Mouse (Mus musculus): Measurements from ENCODE around the gene Pgf. TPM values are rescaled to one million over a fixed set of nuclear protein-coding genes. Genes with fewer than 3 reads are reported as not detected.

Gene Pgf
- polyA plus RNA-seq, 1 experiment from 2014 or later, result 8.9 TPM

- Histone ChIP-seq H3K4me1 (replicated peaks) (peaks cover 18% of the 10 kb centered on the region), H3K27me3 (no peaks in the 10 kb centered on the region), H3K27ac (replicated peaks) (peak overlapping the region; percentile 30; the same call in 1 of the 2 replicates), H3K4me2 (peak overlapping the region; percentile 19; the same call in 1 of the 2 replicates), H3K9me3 (no peaks in the 10 kb centered on the region), H3K9ac (no peak overlapping the region), H3K36me3 (no peaks in the 10 kb centered on the region), H3K4me3 (no peak overlapping the region)
- peak; percentile 75 for ATAC-seq (ENCODE audit: low FRiP score, low read depth)
- WGBS, result 21% methylated on average over 24 of the region's 24 CpGs
Observed at GRCm38 (mm10) chr12:85200929-85201829, 23.6 kb upstream of the Pgf start.

- Histone ChIP-seq H3K9me3 (no peaks in the 10 kb centered on the region), H3K27me3 (no peaks in the 10 kb centered on the region), H3K27ac (replicated peaks) (no peak overlapping the region), H3K4me1 (replicated peaks) (peaks cover 26% of the 10 kb centered on the region), H3K36me3 (no peaks in the 10 kb centered on the region), H3K9ac (no peak overlapping the region), H3K4me3 (no peak overlapping the region), H3K4me2 (no peak overlapping the region)
- 100% methylated on average over 1 of the region's 1 CpGs for WGBS
- no peak for ATAC-seq (ENCODE audit: low FRiP score, low read depth)
Observed at GRCm38 (mm10) chr12:85199954-85200353, 22.4 kb upstream of the Pgf start.

DNA sequence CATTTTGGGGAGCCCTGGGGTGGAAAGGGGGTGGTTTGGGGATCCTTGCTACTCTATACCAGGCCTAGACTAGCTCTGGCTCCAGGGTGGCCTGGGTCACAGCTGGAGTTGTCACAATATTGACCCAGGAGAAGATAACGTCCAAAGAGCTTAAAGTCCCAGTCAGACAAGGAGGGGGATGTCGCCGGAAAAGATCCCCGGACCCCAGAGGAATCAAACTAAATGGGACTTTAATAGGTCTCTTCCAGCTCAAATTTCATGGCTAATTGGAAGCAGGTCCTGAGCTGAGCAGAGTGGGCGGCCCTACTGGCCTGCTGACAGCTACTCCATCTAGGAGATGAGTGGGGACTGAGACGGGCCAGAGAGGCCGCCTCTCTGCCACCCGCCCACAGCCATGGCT is 20.3 kb upstream of the Pgf start:
- no peak overlapping the region for H3K27ac ChIP-seq (replicated peaks)
- no peak overlapping the region for H3K4me2 ChIP-seq
- H3K36me3 ChIP-seq, result no peaks in the 10 kb centered on the region
- peaks cover 41% of the 10 kb centered on the region for H3K4me1 ChIP-seq (replicated peaks)
- no peaks in the 10 kb centered on the region for H3K27me3 ChIP-seq
- ATAC-seq (ENCODE audit: low FRiP score, low read depth), result no peak
- H3K4me3 ChIP-seq, result no peak overlapping the region
- H3K9me3 ChIP-seq, result no peaks in the 10 kb centered on the region
- 36% methylated on average over 8 of the region's 8 CpGs for WGBS
- no peak overlapping the region for H3K9ac ChIP-seq

DNA sequence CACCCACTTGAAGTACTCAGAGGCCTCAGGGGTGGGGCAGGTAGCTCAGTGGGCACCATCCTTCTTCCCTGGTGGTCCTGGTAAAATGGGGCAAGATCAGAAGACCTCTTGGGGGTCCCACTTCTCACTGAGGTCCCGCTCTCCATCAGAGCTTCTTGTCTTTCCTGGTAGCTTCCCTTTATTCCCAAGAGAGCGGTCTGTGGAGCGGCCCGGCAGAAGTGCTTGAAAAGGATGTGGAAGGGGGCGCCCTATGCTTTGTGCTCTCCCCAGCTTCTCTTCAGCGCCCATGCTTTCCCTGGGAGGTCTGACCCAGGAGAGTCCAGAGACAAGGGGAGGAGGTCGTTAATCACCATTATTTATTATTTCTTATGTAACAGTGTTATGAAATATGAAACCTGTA is 19.8 kb upstream of the Pgf start:
- H3K9ac ChIP-seq, result no peak overlapping the region
- ATAC-seq (ENCODE audit: low FRiP score, low read depth), result no peak
- no peaks in the 10 kb centered on the region for H3K27me3 ChIP-seq
- no peak overlapping the region for H3K4me2 ChIP-seq
- H3K4me3 ChIP-seq, result no peak overlapping the region
- no peak overlapping the region for H3K27ac ChIP-seq (replicated peaks)
- H3K36me3 ChIP-seq, result no peaks in the 10 kb centered on the region
- H3K4me1 ChIP-seq (replicated peaks), result peaks cover 46% of the 10 kb centered on the region
- 78% methylated on average over 7 of the region's 7 CpGs for WGBS
- H3K9me3 ChIP-seq, result no peaks in the 10 kb centered on the region

DNA sequence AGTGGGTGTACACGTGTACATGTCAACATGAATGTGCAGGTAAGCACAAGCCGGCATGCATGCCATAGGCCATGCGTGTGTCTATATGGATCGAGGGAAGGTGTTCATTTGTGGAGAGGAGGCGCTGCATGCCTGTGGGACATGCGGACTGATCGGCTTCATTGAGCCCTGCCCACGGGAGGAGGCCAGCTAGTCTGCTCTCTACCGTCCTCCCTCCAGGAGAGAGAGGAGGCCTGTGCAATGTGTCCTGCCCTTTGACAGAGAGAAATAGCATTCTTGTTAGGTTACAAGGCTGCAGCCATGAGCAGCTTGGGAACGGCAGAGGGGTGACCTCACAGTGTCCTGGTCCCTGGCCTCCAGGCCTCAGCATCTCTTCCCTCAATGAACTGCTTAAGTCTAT is 18.6 kb upstream of the Pgf start:
- Histone ChIP-seq H3K36me3 (no peaks in the 10 kb centered on the region), H3K4me2 (no peak overlapping the region), H3K9ac (no peak overlapping the region), H3K4me1 (replicated peaks) (peaks cover 39% of the 10 kb centered on the region), H3K4me3 (no peak overlapping the region), H3K27me3 (no peaks in the 10 kb centered on the region), H3K9me3 (no peaks in the 10 kb centered on the region), H3K27ac (replicated peaks) (no peak overlapping the region)
- no peak for ATAC-seq (ENCODE audit: low FRiP score, low read depth)
- WGBS, result 89% methylated on average over 10 of the region's 10 CpGs

DNA sequence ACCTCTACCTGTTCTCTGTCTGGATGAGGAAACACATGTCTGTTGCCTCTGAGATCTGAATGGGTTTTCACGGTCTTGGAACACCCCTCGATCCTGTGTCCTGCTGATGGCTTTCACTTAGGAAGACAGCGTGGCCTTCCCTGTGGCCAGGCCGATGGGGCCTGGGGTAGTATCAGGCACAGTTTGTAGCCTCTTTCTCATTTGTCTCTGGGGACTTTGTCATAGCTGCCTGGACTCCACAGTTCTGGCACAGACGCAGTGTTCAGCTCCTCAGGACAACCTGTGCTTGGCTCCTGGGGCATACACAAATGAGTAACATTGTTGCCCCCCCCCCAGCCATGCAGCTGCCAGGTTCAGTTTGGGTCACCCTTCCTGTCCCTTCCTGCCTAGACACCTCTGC is 17.5 kb upstream of the Pgf start:
- WGBS, result 59% methylated on average over 5 of the region's 5 CpGs
- Histone ChIP-seq H3K4me2 (no peak overlapping the region), H3K4me3 (no peak overlapping the region), H3K4me1 (replicated peaks) (peaks cover 31% of the 10 kb centered on the region), H3K36me3 (no peaks in the 10 kb centered on the region), H3K9ac (no peak overlapping the region), H3K27me3 (no peaks in the 10 kb centered on the region), H3K27ac (replicated peaks) (no peak overlapping the region), H3K9me3 (no peaks in the 10 kb centered on the region)
- peak; percentile 13; the same call in 1 of the 2 replicates for ATAC-seq (ENCODE audit: low FRiP score, low read depth)

- H3K36me3 ChIP-seq, result no peaks in the 10 kb centered on the region
- no peaks in the 10 kb centered on the region for H3K27me3 ChIP-seq
- H3K4me1 ChIP-seq (replicated peaks), result peaks cover 31% of the 10 kb centered on the region
- peak overlapping the region; percentile 31 for H3K27ac ChIP-seq (replicated peaks)
- no peak overlapping the region for H3K9ac ChIP-seq
- no peak overlapping the region for H3K4me3 ChIP-seq
- 34% methylated on average over 4 of the region's 4 CpGs for WGBS
- no peak overlapping the region for H3K4me2 ChIP-seq
- H3K9me3 ChIP-seq, result no peaks in the 10 kb centered on the region
- ATAC-seq (ENCODE audit: low FRiP score, low read depth), result peak; percentile 77
Observed at GRCm38 (mm10) chr12:85194623-85195018, 17.0 kb upstream of the Pgf start.

DNA sequence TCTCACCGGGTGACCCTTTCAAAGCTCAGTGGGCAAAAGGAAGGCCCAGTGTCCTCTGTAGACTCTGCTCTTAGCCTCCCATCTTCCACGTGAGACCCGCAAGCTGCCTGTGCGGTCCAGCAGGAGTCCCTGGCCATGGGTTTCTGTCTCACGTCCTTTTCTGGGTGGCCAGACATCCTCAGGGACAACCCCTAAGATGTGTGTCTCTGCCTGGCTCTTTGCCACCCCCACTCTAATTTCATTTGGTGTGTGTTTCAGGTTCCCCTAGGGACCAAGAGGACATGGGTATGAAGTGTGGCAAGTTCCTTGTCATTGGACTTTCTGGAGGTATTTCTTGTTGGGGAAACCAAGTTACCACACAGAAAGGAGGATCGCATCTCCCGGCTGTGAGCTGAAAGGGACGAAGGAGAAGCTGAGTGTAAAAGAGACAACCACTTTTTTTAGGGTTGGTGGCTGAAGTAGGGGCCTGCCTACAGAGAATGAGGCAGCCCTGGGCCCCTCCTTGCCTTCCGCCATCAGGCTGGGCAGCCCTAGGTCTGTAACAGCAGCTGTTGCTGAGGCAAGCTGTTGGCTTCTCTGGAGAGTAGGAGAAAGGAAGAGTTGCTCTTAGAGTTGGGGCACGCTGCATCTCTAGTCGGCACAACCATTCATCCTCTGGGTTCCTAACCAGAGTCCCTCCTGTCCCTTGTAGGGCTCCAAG is 16.5 kb upstream of the Pgf start:
- Histone ChIP-seq H3K9me3 (no peaks in the 10 kb centered on the region), H3K27ac (replicated peaks) (peak overlapping the region; percentile 31), H3K4me2 (no peak overlapping the region), H3K4me1 (replicated peaks) (peaks cover 31% of the 10 kb centered on the region), H3K36me3 (no peaks in the 10 kb centered on the region), H3K27me3 (no peaks in the 10 kb centered on the region), H3K4me3 (no peak overlapping the region), H3K9ac (no peak overlapping the region)
- 84% methylated on average over 11 of the region's 11 CpGs for WGBS
- ATAC-seq (ENCODE audit: low FRiP score, low read depth), result no peak; the same call in none of the 2 replicates

GRCm38 (mm10) chr12:85193146-85193545 is 15.6 kb upstream of the Pgf start:
- Histone ChIP-seq H3K9me3 (no peaks in the 10 kb centered on the region), H3K4me2 (no peak overlapping the region), H3K36me3 (no peaks in the 10 kb centered on the region), H3K27ac (replicated peaks) (no peak overlapping the region), H3K9ac (no peak overlapping the region), H3K4me1 (replicated peaks) (peaks cover 31% of the 10 kb centered on the region), H3K27me3 (no peaks in the 10 kb centered on the region), H3K4me3 (no peak overlapping the region)
- WGBS, result 81% methylated on average over 10 of the region's 10 CpGs
- no peak for ATAC-seq (ENCODE audit: low FRiP score, low read depth)

DNA sequence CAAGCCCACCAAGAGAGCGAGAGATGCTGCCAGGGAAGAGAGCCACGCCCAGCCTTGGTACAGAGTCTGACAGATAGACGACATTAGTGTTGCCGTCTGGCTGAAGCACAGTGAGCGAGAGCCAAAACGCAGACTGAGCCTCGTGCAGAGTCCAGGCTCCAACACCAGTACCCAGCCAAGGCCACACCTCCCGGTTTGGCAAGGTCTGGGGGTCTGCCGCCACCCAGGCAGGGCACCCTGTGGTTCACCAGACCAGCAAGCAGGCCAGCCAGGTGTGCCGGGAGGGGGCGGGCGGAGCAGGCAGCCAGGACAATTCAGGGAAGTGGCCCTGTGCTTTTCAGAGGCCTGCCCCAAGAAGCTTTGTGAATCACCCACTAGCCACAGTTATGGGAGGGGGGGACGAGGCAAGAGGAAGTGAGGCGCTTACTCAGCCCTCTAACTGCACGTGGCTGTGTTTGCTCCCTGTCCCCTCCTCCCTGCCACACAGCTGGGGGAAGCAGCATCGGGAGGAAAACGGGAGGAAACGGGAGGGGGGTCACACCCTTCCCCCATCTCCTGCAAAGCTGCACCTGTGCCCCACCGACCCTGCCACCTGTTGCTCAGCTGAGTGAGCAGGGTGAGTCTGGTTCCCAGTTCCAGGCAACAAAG is 15.0 kb upstream of the Pgf start:
- 31% methylated on average over 19 of the region's 19 CpGs for WGBS
- H3K4me1 ChIP-seq (replicated peaks), result peaks cover 31% of the 10 kb centered on the region
- no peaks in the 10 kb centered on the region for H3K9me3 ChIP-seq
- H3K36me3 ChIP-seq, result no peaks in the 10 kb centered on the region
- H3K9ac ChIP-seq, result no peak overlapping the region
- no peaks in the 10 kb centered on the region for H3K27me3 ChIP-seq
- H3K4me3 ChIP-seq, result no peak overlapping the region
- H3K27ac ChIP-seq (replicated peaks), result no peak overlapping the region
- ATAC-seq (ENCODE audit: low FRiP score, low read depth), result no peak
- 0 out of 2 replicates have a peak overlapping the region, but pooled peaks have one; percentile 5 for H3K4me2 ChIP-seq

DNA sequence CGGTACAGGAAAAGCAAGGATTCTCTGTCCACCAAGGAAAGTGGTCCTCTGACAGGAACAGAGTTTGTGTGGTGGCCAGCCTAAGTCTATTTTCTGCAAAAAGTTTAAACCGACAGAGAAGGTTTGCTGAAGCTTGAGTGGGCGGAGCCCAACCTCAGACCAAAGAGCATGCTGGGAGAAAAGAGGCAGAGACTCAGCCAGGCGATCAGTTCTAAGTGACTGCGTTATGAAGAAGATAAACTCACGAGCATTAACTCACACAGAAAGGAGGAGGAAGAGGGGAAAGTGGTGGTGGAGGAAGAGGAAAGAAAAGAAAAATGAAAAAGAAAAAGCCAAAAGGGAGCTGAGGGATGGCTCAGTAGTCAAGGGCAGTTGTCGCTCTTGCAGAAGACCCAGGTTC is 12.7 kb upstream of the Pgf start:
- Histone ChIP-seq H3K4me2 (no peak overlapping the region), H3K4me1 (replicated peaks) (peaks cover 25% of the 10 kb centered on the region), H3K4me3 (no peak overlapping the region), H3K27me3 (no peaks in the 10 kb centered on the region), H3K36me3 (no peaks in the 10 kb centered on the region), H3K27ac (replicated peaks) (no peak overlapping the region), H3K9ac (no peak overlapping the region), H3K9me3 (no peaks in the 10 kb centered on the region)
- ATAC-seq (ENCODE audit: low FRiP score, low read depth), result no peak
- WGBS, result 75% methylated on average over 7 of the region's 7 CpGs

DNA sequence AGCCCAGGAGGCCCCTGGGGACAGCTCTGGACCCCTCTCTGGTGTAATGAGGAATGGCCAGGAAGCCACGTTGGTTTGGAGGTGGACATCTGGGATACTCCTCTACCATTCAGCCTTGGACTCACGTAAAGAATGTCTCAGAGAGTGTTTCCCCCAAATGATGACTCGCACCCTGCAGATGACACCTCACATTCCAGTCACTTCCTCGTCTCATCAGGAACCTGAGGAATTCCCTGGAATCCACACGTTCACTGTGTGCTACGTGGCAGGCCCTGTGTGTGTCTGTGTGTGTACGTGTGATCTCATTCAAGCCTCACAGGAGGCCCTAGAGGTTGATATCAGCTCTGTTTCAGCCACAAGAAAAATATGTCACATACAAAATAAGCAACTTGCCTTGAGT is 8.8 kb upstream of the Pgf start:
- Histone ChIP-seq H3K4me3 (no peak overlapping the region), H3K36me3 (no peaks in the 10 kb centered on the region), H3K27ac (replicated peaks) (no peak overlapping the region), H3K4me1 (replicated peaks) (peaks cover 13% of the 10 kb centered on the region), H3K4me2 (no peak overlapping the region), H3K9me3 (no peaks in the 10 kb centered on the region), H3K9ac (no peak overlapping the region), H3K27me3 (peaks cover 3% of the 10 kb centered on the region; the same call in 1 of the 2 replicates)
- 74% methylated on average over 7 of the region's 7 CpGs for WGBS
- ATAC-seq (ENCODE audit: low FRiP score, low read depth), result no peak

All from hindbrain, embryonic 15.5 days (tissue).